Mouse (Mus musculus): ENCODE measurements around the gene Hoxd4.

GRCm38 (mm10) chr2:74715504-74716241, 3.9 kb downstream of the Hoxd4 start:
- TF ChIP-seq CTCF (IDR thresholded peaks at IDR 0.05), result peak; percentile 88
- TF ChIP-seq POLR2A (IDR thresholded peaks at IDR 0.05; ENCODE audit: insufficient read depth, low read depth, low read length), result no peak
- TF ChIP-seq EP300 (IDR thresholded peaks at IDR 0.05; ENCODE audit: insufficient read depth, low read depth, low read length), result peak; percentile 60; the same call in 1 of the 2 replicates

All from heart, adult 2 months (tissue).